Mouse (Mus musculus): ENCODE data around the gene Kif3b.

DNA sequence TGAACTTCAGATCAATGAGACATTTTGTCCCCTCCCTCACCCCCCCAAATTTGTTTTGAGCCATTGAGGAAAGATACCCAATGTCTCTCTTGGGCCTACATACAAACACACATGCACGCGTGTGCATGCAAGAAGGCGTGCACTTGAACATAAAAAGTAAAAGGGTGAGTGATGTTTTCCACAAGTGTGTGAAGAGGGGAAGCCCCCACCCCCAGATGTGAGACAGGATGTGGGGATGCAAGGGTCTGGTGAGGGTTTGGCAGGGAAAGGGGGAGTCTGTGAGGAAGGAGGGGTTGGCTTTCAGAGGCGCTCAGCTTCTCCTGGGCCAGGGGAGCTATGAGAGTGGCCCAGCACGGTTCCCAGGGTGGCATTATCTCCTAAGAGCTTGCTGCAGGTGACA lies 12.9 kb upstream of the Kif3b start:
- TF ChIP-seq CTCF (IDR thresholded peaks at IDR 0.05; ENCODE audit: low read depth), result no peak
- no peak for TF ChIP-seq EP300 (optimal IDR thresholded peaks at IDR 0.05)

Measured in stomach, postnatal 0 days (tissue).